In the genomic region with DNA sequence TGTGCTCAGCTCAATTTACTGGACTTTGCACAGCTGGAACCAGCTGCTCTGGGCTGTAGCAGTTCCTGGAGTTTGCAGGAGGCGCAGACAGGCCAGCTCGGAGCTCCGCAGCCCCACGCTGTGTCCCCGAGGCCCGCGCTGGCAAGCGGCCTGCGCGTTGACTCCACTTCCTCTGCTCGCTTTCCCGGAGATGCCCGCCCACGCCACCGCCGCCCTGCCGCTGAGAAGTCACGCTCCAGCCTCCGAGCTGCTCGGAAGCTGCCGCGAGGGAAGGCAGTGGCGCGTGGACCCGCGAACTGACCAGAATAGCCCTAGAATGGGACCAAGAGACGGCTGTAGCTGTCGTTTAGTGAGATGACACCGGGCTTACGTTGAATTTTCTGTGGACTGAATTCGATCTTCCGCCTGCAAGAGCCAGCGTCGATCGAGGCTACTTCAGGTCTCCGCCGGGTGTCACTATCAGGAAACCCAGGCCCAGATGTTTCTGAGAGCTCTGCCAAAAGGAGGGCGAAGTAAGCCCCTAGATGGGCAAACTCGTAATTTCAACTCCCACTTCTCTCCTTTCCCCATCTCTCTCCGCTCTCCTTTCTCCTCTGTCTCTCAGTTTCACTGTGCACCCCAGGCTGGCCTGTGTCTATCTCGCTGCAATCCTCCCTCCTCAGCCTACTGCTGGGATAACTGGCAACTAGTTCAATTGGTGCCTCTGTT, we compare ENCODE assay signal across 8 mouse cellular contexts. TPM values are rescaled to one million over a fixed set of nuclear protein-coding genes. Genes with fewer than 3 reads are reported as not detected.
A peak's percentile ranks its signal among the peaks of the same experiment; 100 is the strongest.
DNase-seq lines count a peak whose midpoint lies in the region; ATAC-seq lines count a peak whose summit lies in the region.

No protein-coding gene starts in this region.

- intact Hi-C loops in left cerebral cortex, postnatal 14 days (cut with DNase I): no loop called here

- ATAC-seq in inflammation-experienced regulatory T-cells, adult 6 months: peak; percentile 81
- peak; percentile 90 for ATAC-seq in megakaryocyte-erythroid progenitor cell, adult 5-6 weeks (replicated peaks; ENCODE audit: low FRiP score, low TSS enrichment, poor library complexity, severe bottlenecking)

- peak; percentile 82 for DNase-seq in adipocyte (ENCODE audit: low spot score)
- peak; percentile 68 for DNase-seq in embryo, embryonic 10 days (ENCODE audit: low spot score)
- peak; percentile 88 for DNase-seq in gastrocnemius, postnatal 10 days
- peak; percentile 79 to 85 for DNase-seq in left cerebral cortex, postnatal 14 days (ENCODE audit: low spot score in 2 of 2)
- peak; percentile 79 to 80 for DNase-seq in right cerebral cortex, postnatal 36 days (ENCODE audit: low spot score in 2 of 2)
- DNase-seq in urinary bladder, postnatal 4 days (ENCODE audit: low spot score in 2 of 2): peak; percentile 86

RNA-seq across cellular contexts. Expression of a gene that starts 27.1 kb away (rescaled TPM):
- total RNA-seq in gastrocnemius, postnatal 10 days (2021): 100 to 1,000 TPM; 110 to 129 TPM
- 100 to 1,000 TPM; 317 to 371 (median 344) TPM for polyA plus RNA-seq in inflammation-experienced regulatory T-cells, adult 6 months (2017; shearing (Covaris generic))
- 100 to 1,000 TPM; 117 to 120 TPM for total RNA-seq in left cerebral cortex, postnatal 14 days (2021)
- 82.6 and 108 TPM in 2 replicates for total RNA-seq in megakaryocyte-erythroid progenitor cell, adult 5-6 weeks (2014; fragmentation: Nextera tagmentation)
- 84.7 and 85.5 TPM in 2 replicates for total RNA-seq in megakaryocyte-erythroid progenitor cell, adult 5-6 weeks (2017)

Comparison
In these comparisons a context has a peak if more than half of its experiments do, and no peak if none do; other contexts are left out.
1. Peak in every context shown above with its lines: DNase-seq and ATAC-seq.